In genomic region chr11:34348287-34348918, GRCm38 (mm10) we compare ENCODE assay signal across 8 mouse cellular contexts. TPM values are rescaled to one million over a fixed set of nuclear protein-coding genes. Genes with fewer than 3 reads are reported as not detected.
A peak's percentile ranks its signal among the peaks of the same experiment; 100 is the strongest.
DNase-seq lines count a peak whose midpoint lies in the region; ATAC-seq lines count a peak whose summit lies in the region.

No protein-coding gene starts in this region.

- no peak overlapping the region for H3K9ac ChIP-seq in neural tube, embryonic 15.5 days (replicated peaks)

- DNase-seq in kidney, postnatal 10 days, result peak; percentile 67
- DNase-seq in kidney, adult 11 months, result no peak
- peak; percentile 64 for DNase-seq in brain, embryonic 18.5 days (ENCODE audit: low read depth, low spot score)
- peak; percentile 48 to 58 for DNase-seq in frontal cortex, postnatal 14 days (ENCODE audit: low spot score in 2 of 2)
- peak; percentile 32 to 60 for DNase-seq in layer of hippocampus, postnatal 25 days (ENCODE audit: extremely low spot score in 1 of 2, low spot score in 1 of 2)

- no peaks in the 10 kb centered on the region for H3K36me3 ChIP-seq in neural tube, embryonic 15.5 days

- no peaks in the 10 kb centered on the region for H3K27me3 ChIP-seq in neural tube, embryonic 15.5 days (replicated peaks)

- H3K4me1 ChIP-seq in neural tube, embryonic 15.5 days, result peaks cover 36% of the 10 kb centered on the region

- H3K9me3 ChIP-seq in neural tube, embryonic 15.5 days (replicated peaks), result no peaks in the 10 kb centered on the region

- WGBS in neural tube, embryonic 15.5 days, result 20% methylated on average over 4 of the region's 4 CpGs

- no peak overlapping the region for H3K4me2 ChIP-seq in neural tube, embryonic 15.5 days

- ATAC-seq in neural tube, embryonic 15.5 days (ENCODE audit: low FRiP score), result no peak
- no peak for ATAC-seq in granulocyte monocyte progenitor cell, adult 5-6 weeks (replicated peaks; ENCODE audit: poor library complexity, severe bottlenecking)
- no peak for ATAC-seq in megakaryocyte, adult 5-6 weeks (ENCODE audit: poor library complexity, severe bottlenecking)

- peak overlapping the region; percentile 48 for H3K27ac ChIP-seq in neural tube, embryonic 15.5 days (replicated peaks)

- H3K4me3 ChIP-seq in neural tube, embryonic 15.5 days (replicated peaks), result no peak overlapping the region

RNA-seq across cellular contexts. Expression of gene Fam196b, which starts 33.8 kb away (rescaled TPM):
- total RNA-seq in layer of hippocampus, postnatal 25 days (2021), result under 1 TPM; 0.86 to 0.89 TPM
- 3.6 and 4.0 TPM in 2 replicates for polyA plus RNA-seq in neural tube, embryonic 15.5 days (2015; fragmentation: Nextera tagmentation; extraction: Ambion mirVana)
- total RNA-seq in granulocyte monocyte progenitor cell, adult 5-6 weeks (2014; fragmentation: Nextera tagmentation), result not detected in 2 replicates
- total RNA-seq in granulocyte monocyte progenitor cell, adult 5-6 weeks (2017), result not detected in 2 replicates
- total RNA-seq in megakaryocyte, adult 5-6 weeks (2015), result not detected in 2 replicates
- 0.11 and 0.12 TPM in 2 replicates for total RNA-seq in megakaryocyte, adult 5-6 weeks (2017)
